Mouse (Mus musculus): ENCODE results near the gene Sdk1. TPM values are rescaled to one million over a fixed set of nuclear protein-coding genes. Genes with fewer than 3 reads are reported as not detected.

Sdk1 gene
- total and polyA plus RNA-seq, 3 experiments = 0.04 to 0.87 TPM; not detected in 1

GRCm38 (mm10) chr5:141380774-141381156 is 139.5 kb downstream of the Sdk1 start:
- Histone ChIP-seq H3K36me3 (replicated peaks in 1 of 2; ENCODE audit: control insufficient read depth in 1 of 2, insufficient read depth in 1 of 2, low read length in 1 of 2) (no peaks in the 10 kb centered on the region), H3K79me2 (replicated peaks; ENCODE audit: control insufficient read depth, extremely low read depth, insufficient read depth, poor library complexity, severe bottlenecking) (no peaks in the 10 kb centered on the region), H3K27ac (ENCODE audit: insufficient read depth, low read depth) (no peak overlapping the region), H3K9me3 (replicated peaks; ENCODE audit: low read length) (no peaks in the 10 kb centered on the region), H3K9ac (ENCODE audit: insufficient read depth, low read depth) (no peak overlapping the region), H3K27me3 (replicated peaks) (no peaks in the 10 kb centered on the region), H3K4me1 (ENCODE audit: control insufficient read depth in 1 of 2, insufficient read depth in 2 of 2) (peaks cover 4 to 14% of the 10 kb centered on the region in 2 experiments; a peak in 3 of 4 replicates), H3K4me3 (replicated peaks in 1 of 3; ENCODE audit: low read depth in 2 of 3, low read length in 2 of 3, poor library complexity in 1 of 3) (no peak overlapping the region), H3K4me2 (ENCODE audit: insufficient read depth, low read depth, poor library complexity, severe bottlenecking) (no peak overlapping the region)
- TF ChIP-seq GABPA (IDR thresholded peaks at IDR 0.05; ENCODE audit: insufficient replicate concordance, low read depth, low read length) (no peak), ZMIZ1 (IDR thresholded peaks at IDR 0.05; ENCODE audit: low read depth, low read length) (no peak), CHD1 (IDR thresholded peaks at IDR 0.05; ENCODE audit: low read depth, low read length) (no peak), BHLHE40 (IDR thresholded peaks at IDR 0.05; ENCODE audit: low read depth, low read length) (no peak), ELF1 (IDR thresholded peaks at IDR 0.05; ENCODE audit: low read depth, low read length) (no peak), IRF4 (IDR thresholded peaks at IDR 0.05; ENCODE audit: low read depth, low read length) (no peak)
- dilution Hi-C loops (cut with MboI; ENCODE audit: extremely low pct_ligation_motif_present, extremely low pct_unique_long_range_greater_than_20kb, low sequenced_read_pairs) (no loop called here), in situ Hi-C loops (cut with MboI; ENCODE audit: low pct_ligation_motif_present, low pct_unique_long_range_greater_than_20kb, low sequenced_read_pairs) (no loop called here)
- DNase-seq (ENCODE audit: extremely low read depth) = peak; percentile 7

- H3K4me3 ChIP-seq (replicated peaks in 1 of 3; ENCODE audit: low read depth in 2 of 3, low read length in 2 of 3, poor library complexity in 1 of 3) = no peak overlapping the region
- H3K36me3 ChIP-seq (replicated peaks in 1 of 2; ENCODE audit: control insufficient read depth in 1 of 2, insufficient read depth in 1 of 2, low read length in 1 of 2) = no peaks in the 10 kb centered on the region
- H3K27ac ChIP-seq (ENCODE audit: insufficient read depth, low read depth) = no peak overlapping the region
- no peaks in the 10 kb centered on the region for H3K9me3 ChIP-seq (replicated peaks; ENCODE audit: low read length)
- dilution Hi-C loops (cut with MboI; ENCODE audit: extremely low pct_ligation_motif_present, extremely low pct_unique_long_range_greater_than_20kb, low sequenced_read_pairs) = no loop called here
- no peak overlapping the region for H3K4me2 ChIP-seq (ENCODE audit: insufficient read depth, low read depth, poor library complexity, severe bottlenecking)
- no peak for TF ChIP-seq CHD2 (IDR thresholded peaks at IDR 0.05; ENCODE audit: low read length)
- no peak for TF ChIP-seq GABPA (IDR thresholded peaks at IDR 0.05; ENCODE audit: insufficient replicate concordance, low read depth, low read length)
- TF ChIP-seq EP300 (IDR thresholded peaks at IDR 0.05; ENCODE audit: low read length) = no peak
- no peak for TF ChIP-seq UBTF (IDR thresholded peaks at IDR 0.05; ENCODE audit: low read depth, low read length)
- TF ChIP-seq CHD1 (IDR thresholded peaks at IDR 0.05; ENCODE audit: low read depth, low read length) = no peak
- TF ChIP-seq ZMIZ1 (IDR thresholded peaks at IDR 0.05; ENCODE audit: low read depth, low read length) = no peak
- TF ChIP-seq IRF4 (IDR thresholded peaks at IDR 0.05; ENCODE audit: low read depth, low read length) = no peak
- no peak for TF ChIP-seq ZKSCAN1 (IDR thresholded peaks at IDR 0.05; ENCODE audit: borderline replicate concordance, low read depth, low read length)
- no peak for TF ChIP-seq PAX5 (IDR thresholded peaks at IDR 0.05; ENCODE audit: low read length)
- no peak for TF ChIP-seq TCF12 (IDR thresholded peaks at IDR 0.05; ENCODE audit: low read depth, low read length)
- no peak for TF ChIP-seq KAT2A (IDR thresholded peaks at IDR 0.05; ENCODE audit: insufficient replicate concordance, low read length)
- no peak for TF ChIP-seq MAX (IDR thresholded peaks at IDR 0.05; ENCODE audit: low read length)
- no peak for TF ChIP-seq SMC3 (IDR thresholded peaks at IDR 0.05; ENCODE audit: low read depth, low read length)
- TF ChIP-seq RCOR1 (conservative IDR thresholded peaks at IDR 0.05; ENCODE audit: low read depth, low read length) = no peak
- no peak for TF ChIP-seq POLR2AphosphoS2 (IDR thresholded peaks at IDR 0.05; ENCODE audit: low read depth, low read length)
- no peak for TF ChIP-seq JUND (conservative IDR thresholded peaks at IDR 0.05; ENCODE audit: low read depth, low read length)
- no peak for TF ChIP-seq NRF1 (IDR thresholded peaks at IDR 0.05; ENCODE audit: low read depth, low read length)
- no peak for TF ChIP-seq MAFK (IDR thresholded peaks at IDR 0.05; ENCODE audit: insufficient replicate concordance, low read length)
- no peak overlapping the region for H3K9ac ChIP-seq (ENCODE audit: insufficient read depth, low read depth)
- H3K79me2 ChIP-seq (replicated peaks; ENCODE audit: control insufficient read depth, extremely low read depth, insufficient read depth, poor library complexity, severe bottlenecking) = no peaks in the 10 kb centered on the region
- peaks cover 4 to 14% of the 10 kb centered on the region in 2 experiments; a peak in 3 of 4 replicates for H3K4me1 ChIP-seq (ENCODE audit: control insufficient read depth in 1 of 2, insufficient read depth in 2 of 2)
- no peak for DNase-seq (ENCODE audit: extremely low read depth)
- in situ Hi-C loops (cut with MboI; ENCODE audit: low pct_ligation_motif_present, low pct_unique_long_range_greater_than_20kb, low sequenced_read_pairs) = no loop called here
- H3K27me3 ChIP-seq (replicated peaks) = no peaks in the 10 kb centered on the region
These were observed 140.3 kb downstream of the Sdk1 start for GRCm38 (mm10) chr5:141381581-141381980.

Data from CH12.LX (cell line).